Comparison of ENCODE assay signal across 30 mouse cellular contexts in genomic region chr4:138341393-138341792, GRCm38 (mm10). TPM values are rescaled to one million over a fixed set of nuclear protein-coding genes. Genes with fewer than 3 reads are reported as not detected.
"Had no signal": no experiment of that assay in that cellular context is flagged by ENCODE, and none has a peak within 500 bp of the region (broad histone marks: within the 10 kb centered on the region; RNA-seq: fewer than 3 reads in every experiment).

No protein-coding gene starts in this region.

- H3K27me3 ChIP-seq: heart, embryonic 13.5 days; heart, embryonic 15.5 days; hindbrain, embryonic 13.5 days; hindbrain, embryonic 15.5 days; intestine, embryonic 15.5 days; limb, embryonic 12.5 days; liver, embryonic 15.5 days had no signal

- H3K27ac ChIP-seq: heart, adult 2 months; heart, embryonic 10.5 days; heart, embryonic 13.5 days; heart, embryonic 15.5 days; hindbrain, embryonic 10.5 days; hindbrain, embryonic 13.5 days; hindbrain, embryonic 15.5 days; intestine, embryonic 15.5 days; layer of hippocampus, adult 2 months; left cerebral cortex, adult 2 months; limb, embryonic 10.5 days; limb, embryonic 12.5 days; liver, embryonic 13.5 days; liver, embryonic 15.5 days had no signal

- H3K4me2 ChIP-seq: heart, embryonic 13.5 days; heart, embryonic 15.5 days; hindbrain, embryonic 13.5 days; hindbrain, embryonic 15.5 days; intestine, embryonic 15.5 days; limb, embryonic 12.5 days; liver, embryonic 11.5 days; liver, embryonic 13.5 days; liver, embryonic 15.5 days had no signal

- ATAC-seq: inflammation-experienced regulatory T-cells, adult 6 months; intestine, embryonic 15.5 days; intestine, postnatal 0 days; liver, postnatal 0 days had no signal

- H3K4me3 ChIP-seq: gastrocnemius, adult 2 months; heart, adult 2 months; heart, embryonic 10.5 days; heart, embryonic 13.5 days; heart, embryonic 15.5 days; hindbrain, embryonic 10.5 days; hindbrain, embryonic 13.5 days; hindbrain, embryonic 15.5 days; intestine, embryonic 15.5 days; layer of hippocampus, adult 2 months; left cerebral cortex, adult 2 months; limb, embryonic 10.5 days; limb, embryonic 12.5 days; liver, embryonic 13.5 days; liver, embryonic 15.5 days had no signal

- H3K9ac ChIP-seq: heart, embryonic 13.5 days; heart, embryonic 15.5 days; hindbrain, embryonic 13.5 days; hindbrain, embryonic 15.5 days; intestine, embryonic 15.5 days; limb, embryonic 12.5 days; liver, embryonic 13.5 days; liver, embryonic 15.5 days; liver, postnatal 0 days had no signal

- H3K9me3 ChIP-seq: heart, embryonic 10.5 days; heart, embryonic 13.5 days; heart, embryonic 15.5 days; hindbrain, embryonic 10.5 days; hindbrain, embryonic 13.5 days; hindbrain, embryonic 15.5 days; intestine, embryonic 15.5 days; limb, embryonic 10.5 days; limb, embryonic 12.5 days; liver, embryonic 13.5 days; liver, embryonic 15.5 days had no signal

- DNase-seq: gastrocnemius, adult 2 months; gastrocnemius, postnatal 10 days; gastrocnemius, postnatal 25 days; heart, adult 2 months; heart, postnatal 10 days; heart, postnatal 4 days; kidney, adult 18-20 months; kidney, postnatal 10 days; kidney, postnatal 4 days; liver; liver, embryonic 13.5 days; liver, postnatal 0 days had no signal

- H3K36me3 ChIP-seq: heart, embryonic 10.5 days; heart, embryonic 13.5 days; heart, embryonic 15.5 days; hindbrain, embryonic 10.5 days; hindbrain, embryonic 13.5 days; hindbrain, embryonic 15.5 days; intestine, embryonic 15.5 days; limb, embryonic 10.5 days; limb, embryonic 12.5 days; liver, embryonic 13.5 days; liver, embryonic 15.5 days had no signal

RNA-seq across cellular contexts. Expression of gene Cda, which starts 26.4 kb away (rescaled TPM):
- total RNA-seq: granulocyte monocyte progenitor cell, adult 5-6 weeks had no signal
- polyA plus RNA-seq: inflammation-experienced regulatory T-cells, adult 6 months had no signal

RNA-seq across cellular contexts. Expression of gene Fam43b, which starts 54.9 kb away (rescaled TPM):
- total RNA-seq: gastrocnemius, adult 2 months; gastrocnemius, postnatal 25 days; gastrocnemius, postnatal 4 days; granulocyte monocyte progenitor cell, adult 5-6 weeks; heart, adult 2 months; heart, postnatal 10 days; heart, postnatal 4 days had no signal
- polyA plus RNA-seq: heart, adult 2 months; heart, embryonic 13.5 days; heart, embryonic 15.5 days; hindbrain, embryonic 10.5 days; inflammation-experienced regulatory T-cells, adult 6 months; intestine, postnatal 0 days; kidney, embryonic 14.5 days; limb, embryonic 10.5 days; limb, embryonic 12.5 days; liver, embryonic 13.5 days; liver, embryonic 15.5 days; liver, postnatal 0 days had no signal
